Mouse (Mus musculus) liver, adult 2 months (tissue): ENCODE data around the gene Pick1. TPM values are rescaled to one million over a fixed set of nuclear protein-coding genes. Genes with fewer than 3 reads are reported as not detected.
A peak's percentile ranks its signal among the peaks of the same experiment; 100 is the strongest.

ENCODE experiments used
- DNase-seq: peaks from one replicate; pipeline ENCODE4 v3.0.0-alpha.2; 2011; ENCODE audit warnings: low read depth, low spot score; ENCODE audit errors: extremely low read depth
- H3K27ac ChIP-seq: fragments of 200-500 bp; replicated peaks from 2 replicates; pipeline ENCODE4 v1.5.1; 2012; ENCODE audit warnings: low read depth, mild to moderate bottlenecking, control low read depth, inconsistent platforms, low read length; ENCODE audit not compliant: insufficient read depth
- H3K27me3 ChIP-seq: fragments of 200-500 bp; 2 replicates; pipeline ENCODE4 v1.6.1; 2012; ENCODE audit warnings: mild to moderate bottlenecking, moderate library complexity, low read length, inconsistent platforms; ENCODE audit not compliant: control insufficient read depth, insufficient read depth
- H3K36me3 ChIP-seq: fragments of 200-500 bp; 2 replicates; pipeline ENCODE4 v1.6.1; 2012; ENCODE audit warnings: low read length, inconsistent platforms; ENCODE audit not compliant: control insufficient read depth, insufficient read depth
- H3K4me1 ChIP-seq: fragments of 200-500 bp; 2 replicates; pipeline ENCODE4 v1.6.1; 2011; ENCODE audit warnings: low read length; ENCODE audit not compliant: control insufficient read depth, insufficient read depth
- H3K4me3 ChIP-seq: fragments of 200-500 bp; 2 replicates; pipeline ENCODE4 v1.5.1; 2011; ENCODE audit warnings: low read depth, mild to moderate bottlenecking, control low read depth, low read length, moderate library complexity; ENCODE audit not compliant: insufficient read depth
- H3K79me2 ChIP-seq: fragments of 200-500 bp; 2 replicates; pipeline ENCODE4 v1.6.1; 2012; ENCODE audit warnings: inconsistent platforms, mild to moderate bottlenecking, low read length, moderate library complexity; ENCODE audit not compliant: control insufficient read depth, insufficient read depth
- H3K9ac ChIP-seq: fragments of 200-500 bp; 2 replicates; pipeline ENCODE4 v1.6.1; 2012; ENCODE audit warnings: low read depth, mild to moderate bottlenecking, control low read depth, inconsistent platforms, low read length
- CTCF ChIP-seq: fragments of 200-500 bp; IDR thresholded peaks from 2 replicates; pipeline ENCODE4 v1.5.1; 2011; ENCODE audit warnings: low read depth, low read length, control low read depth
- POLR2A ChIP-seq: fragments of 200-500 bp; IDR thresholded peaks from 2 replicates; pipeline ENCODE4 v1.6.1; 2011; ENCODE audit warnings: low read length, control low read depth; ENCODE audit not compliant: insufficient read depth; ENCODE audit errors: extremely low read depth
- whole genome bisulfite sequencing: fragments of 180-500 bp; shearing (Covaris S2); methylation state at CpG from one replicate; pipeline ENCODE4 v1.1.7; 2018; 5-methylcytosine and 5-hydroxymethylcytosine counted together
- polyA plus RNA-seq: library from polyadenylated mRNA; depleted of rRNA; stranded (reverse); fragments of >200 nt; gene quantifications from 2 replicates; pipeline ENCODE4 v1.2.3, GENCODE M21; 2012
- total RNA-seq: library from RNA; depleted of rRNA; stranded (reverse); fragments of >200 nt; gene quantifications from 2 replicates; pipeline ENCODE4 v1.2.3, GENCODE M21; 2014

The Pick1 gene
- total and polyA plus RNA-seq, 2 experiments: 12.4 to 18.5 TPM

DNA sequence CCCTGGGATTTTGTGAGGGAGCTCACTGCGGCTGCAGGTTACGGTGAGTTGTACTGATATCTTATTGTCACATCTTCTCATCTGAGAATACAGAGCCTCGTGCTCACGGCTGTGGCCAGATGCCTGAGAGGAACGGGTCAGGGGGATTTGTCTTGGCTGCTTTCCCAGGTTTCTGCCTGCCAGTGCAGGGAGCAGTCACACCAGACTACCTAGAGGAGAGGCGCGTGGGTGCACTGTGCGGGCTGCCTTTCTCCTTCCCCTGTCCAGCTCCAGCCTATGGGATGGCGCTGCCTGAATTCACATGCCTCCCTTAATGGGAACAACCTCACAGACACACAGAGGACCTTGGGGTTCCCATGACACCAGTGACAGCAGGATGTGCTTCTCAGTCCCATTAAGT, 6.3 kb downstream of the Pick1 start:
- H3K4me1 ChIP-seq: no peaks in the 10 kb centered on the region
- no peaks in the 10 kb centered on the region for H3K27me3 ChIP-seq
- no peak overlapping the region for H3K4me3 ChIP-seq
- TF ChIP-seq CTCF (no peak), POLR2A (no peak)
- DNase-seq: no peak
- no peaks in the 10 kb centered on the region for H3K79me2 ChIP-seq
- WGBS: 52% methylated on average over 9 of the region's 9 CpGs
- H3K36me3 ChIP-seq: peaks cover 11% of the 10 kb centered on the region
- no peak overlapping the region for H3K27ac ChIP-seq
- H3K9ac ChIP-seq: no peak overlapping the region

DNA sequence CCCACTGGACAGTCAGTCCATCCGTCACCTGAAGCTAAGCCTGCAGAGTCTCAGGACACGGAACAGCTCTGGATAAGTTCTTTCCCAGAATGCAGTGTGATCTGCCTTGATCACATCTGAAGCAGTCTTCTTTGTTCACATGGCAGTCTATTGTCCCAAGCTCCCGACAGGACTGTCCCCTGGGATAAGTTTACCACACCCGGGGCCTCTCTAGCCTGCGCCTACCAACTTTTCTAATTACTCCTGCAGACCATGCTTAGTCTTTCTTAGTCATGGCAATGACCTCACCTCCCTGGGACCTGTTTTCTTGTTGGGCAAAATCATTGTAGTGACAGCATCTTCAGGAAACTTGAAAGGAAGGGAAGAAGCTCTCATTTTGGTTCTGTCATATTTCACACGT, 9.1 kb downstream of the Pick1 start:
- DNase-seq: no peak
- H3K27ac ChIP-seq: no peak overlapping the region
- H3K79me2 ChIP-seq: no peaks in the 10 kb centered on the region
- no peaks in the 10 kb centered on the region for H3K4me1 ChIP-seq
- peaks cover 12% of the 10 kb centered on the region for H3K36me3 ChIP-seq
- TF ChIP-seq POLR2A (no peak), CTCF (no peak)
- no peak overlapping the region for H3K4me3 ChIP-seq
- WGBS: 93% methylated on average over 6 of the region's 6 CpGs
- no peak overlapping the region for H3K9ac ChIP-seq
- no peaks in the 10 kb centered on the region for H3K27me3 ChIP-seq

DNA sequence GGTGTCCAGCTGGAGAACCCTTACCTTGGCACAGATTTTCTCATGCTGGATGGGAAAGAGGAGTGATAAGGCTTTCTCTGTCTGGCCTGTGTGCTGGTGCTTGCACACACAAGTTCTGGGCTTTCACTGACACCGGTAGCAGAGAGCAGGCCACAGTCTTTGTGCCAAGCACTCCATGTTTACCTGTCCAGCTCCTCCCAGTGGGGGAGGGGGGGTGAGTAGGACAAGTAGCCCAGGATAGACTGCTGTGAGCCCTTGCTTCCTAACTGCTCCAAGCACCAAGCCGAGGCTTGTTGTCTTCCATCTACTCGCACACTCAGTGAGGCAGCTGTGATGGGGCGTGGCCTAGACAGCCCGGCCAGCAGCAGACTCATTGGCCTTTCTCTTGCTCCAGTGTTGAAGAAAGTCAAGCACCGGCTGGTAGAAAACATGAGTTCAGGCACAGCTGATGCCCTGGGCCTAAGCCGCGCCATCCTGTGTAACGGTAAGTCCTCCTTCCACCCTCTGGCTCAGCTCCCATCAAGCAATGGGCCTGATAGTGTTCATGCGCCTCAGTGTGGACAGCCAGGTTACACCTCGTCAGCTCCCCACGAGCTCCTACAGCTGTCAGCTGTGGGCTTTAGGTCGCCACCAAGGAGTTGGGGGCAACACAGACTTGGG, 13.7 kb downstream of the Pick1 start:
- DNase-seq: no peak
- Histone ChIP-seq H3K27ac (no peak overlapping the region), H3K9ac (no peak overlapping the region), H3K4me1 (no peaks in the 10 kb centered on the region), H3K27me3 (no peaks in the 10 kb centered on the region), H3K36me3 (peaks cover 10% of the 10 kb centered on the region), H3K4me3 (no peak overlapping the region), H3K79me2 (no peaks in the 10 kb centered on the region)
- 80% methylated on average over 13 of the region's 13 CpGs for WGBS
- TF ChIP-seq CTCF (no peak), POLR2A (no peak)

DNA sequence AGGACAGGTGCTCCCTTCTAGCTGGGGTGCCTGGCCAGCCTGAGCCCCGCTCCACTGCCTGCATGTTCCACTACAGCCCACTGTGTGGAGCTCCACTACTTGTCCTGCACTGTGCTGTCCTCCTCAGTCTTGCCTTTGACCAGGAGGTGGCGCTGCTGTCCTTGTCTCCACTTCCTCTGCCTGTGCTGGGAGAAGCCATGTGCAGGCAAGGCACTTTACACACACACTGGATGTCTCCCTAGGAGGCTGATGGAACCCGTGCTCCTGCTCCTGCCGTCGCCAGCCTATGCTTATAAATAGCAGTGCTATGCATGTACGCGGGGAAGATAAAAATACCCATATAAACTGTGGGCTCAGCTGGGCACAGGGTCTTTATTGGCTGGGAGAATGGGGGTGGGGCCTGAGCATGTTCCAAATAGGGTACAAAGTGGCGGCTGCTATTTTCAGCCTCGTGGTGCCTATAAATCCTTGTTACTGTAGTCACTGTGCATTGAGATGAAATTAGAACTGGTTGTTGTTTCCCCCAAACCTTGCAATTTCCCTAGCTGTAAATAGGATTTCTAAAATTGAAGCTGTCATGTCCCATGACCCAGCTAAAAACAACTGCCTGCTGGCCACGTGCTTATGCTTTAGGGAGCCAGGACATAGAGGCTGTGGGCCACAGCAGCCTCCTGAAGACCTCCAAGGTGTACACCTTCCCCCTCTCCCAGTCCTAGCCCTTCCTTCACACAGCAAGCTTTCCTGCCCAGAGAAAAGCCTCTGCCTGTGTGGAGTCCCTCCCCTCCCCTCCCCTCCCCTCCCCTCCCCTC, 14.5 kb downstream of the Pick1 start:
- Histone ChIP-seq H3K36me3 (peaks cover 10% of the 10 kb centered on the region), H3K9ac (no peak overlapping the region)
- DNase-seq: peak; percentile 74

DNA sequence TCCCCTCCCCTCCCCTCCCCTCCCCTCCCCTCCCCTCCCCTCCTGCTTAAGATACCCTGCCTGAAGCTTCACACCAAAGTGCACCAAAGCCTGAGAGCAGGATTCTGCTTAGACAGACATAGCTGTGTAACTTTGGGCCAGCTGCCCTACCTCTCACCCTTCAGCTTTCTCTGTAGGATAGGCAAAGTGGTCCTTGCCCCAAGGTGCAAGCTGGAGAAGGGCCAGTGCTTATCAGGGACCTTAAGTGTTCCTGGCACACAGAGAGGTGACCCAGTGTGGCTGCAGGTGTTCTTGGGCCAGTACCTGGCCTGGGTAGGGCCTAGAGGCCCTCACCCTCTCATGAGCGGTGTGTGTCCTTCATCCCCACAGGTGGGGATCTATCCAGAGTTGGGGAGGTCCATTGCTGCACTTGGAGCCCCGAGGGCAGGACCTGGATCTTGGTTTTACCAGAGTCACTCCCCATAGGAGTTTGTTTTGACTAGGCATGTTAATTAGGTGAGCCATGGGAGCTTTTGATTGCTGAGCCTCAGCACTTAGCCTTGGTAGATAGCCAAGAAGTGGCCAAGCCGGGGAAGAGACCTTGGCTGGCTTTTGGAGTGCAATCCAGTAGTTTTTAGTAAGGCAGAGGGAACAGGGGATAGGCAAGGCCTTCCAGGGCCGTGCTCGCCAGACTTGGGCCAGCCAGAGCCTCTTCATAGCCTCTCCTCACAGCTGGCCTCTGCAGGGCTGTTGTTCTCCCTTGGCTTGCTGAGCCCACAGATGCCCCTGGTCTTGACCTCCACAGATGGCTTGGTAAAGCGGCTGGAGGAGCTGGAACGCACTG, 15.3 kb downstream of the Pick1 start:
- Histone ChIP-seq H3K27ac (no peak overlapping the region), H3K4me1 (no peaks in the 10 kb centered on the region), H3K9ac (no peak overlapping the region), H3K27me3 (no peaks in the 10 kb centered on the region), H3K4me3 (no peak overlapping the region), H3K36me3 (peaks cover 10% of the 10 kb centered on the region), H3K79me2 (no peaks in the 10 kb centered on the region)
- no peak for DNase-seq
- WGBS: 84% methylated on average over 7 of the region's 7 CpGs
- TF ChIP-seq CTCF: no peak
- no peak for TF ChIP-seq POLR2A

More for the DNA sequence above, 14.5 kb downstream of the Pick1 start:
- no peaks in the 10 kb centered on the region for H3K79me2 ChIP-seq
- H3K27ac ChIP-seq: no peak overlapping the region
- H3K4me3 ChIP-seq: no peak overlapping the region
- 47% methylated on average over 10 of the region's 10 CpGs for WGBS
- no peaks in the 10 kb centered on the region for H3K27me3 ChIP-seq
- TF ChIP-seq POLR2A: no peak
- TF ChIP-seq CTCF: peak; percentile 100
- H3K4me1 ChIP-seq: no peaks in the 10 kb centered on the region
